Mouse (Mus musculus): Measurements from ENCODE around the gene Hectd1. TPM values are rescaled to one million over a fixed set of nuclear protein-coding genes. Genes with fewer than 3 reads are reported as not detected.

Gene Hectd1
- polyA plus RNA-seq, 1 experiment from 2014 or later = 42.4 TPM

DNA sequence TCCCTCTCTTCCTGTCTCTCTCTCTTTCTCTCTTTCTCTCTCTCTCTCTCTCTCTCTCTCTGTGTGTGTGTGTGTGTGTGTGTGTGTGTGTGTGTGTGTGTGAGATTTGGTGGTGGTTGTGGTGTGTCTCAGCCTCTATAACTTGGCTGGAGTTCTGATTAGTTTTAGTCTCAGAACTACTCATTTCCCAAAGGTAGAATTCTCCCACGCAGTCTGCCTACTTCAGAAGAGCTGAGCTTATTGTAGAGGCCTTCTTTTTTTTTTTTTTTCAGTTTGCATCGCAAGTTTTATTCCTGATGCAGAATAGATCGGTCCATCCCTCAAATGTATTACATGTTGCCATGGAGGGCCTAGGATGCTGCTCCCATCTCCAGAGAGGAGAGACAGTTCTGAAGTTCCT, 119.6 kb downstream of the Hectd1 start:
- ATAC-seq (replicated peaks; ENCODE audit: insufficient number of reproducible peaks, low FRiP score, low TSS enrichment) = no peak
- Histone ChIP-seq H3K27me3 (ENCODE audit: control insufficient read depth, insufficient read depth, low read length) (no peaks in the 10 kb centered on the region), H3K4me2 (no peak overlapping the region), H3K27ac (ENCODE audit: low read depth, low read length) (no peak overlapping the region), H3K9me3 (replicated peaks; ENCODE audit: control insufficient read depth, low read length) (no peaks in the 10 kb centered on the region), H3K9ac (ENCODE audit: low read depth, low read length) (no peak overlapping the region), H3K4me3 (ENCODE audit: low read depth, low read length) (no peak overlapping the region), H3K4me1 (ENCODE audit: control insufficient read depth, insufficient read depth, low read length) (peaks cover 9% of the 10 kb centered on the region; the same call in 1 of the 2 replicates), H3K36me3 (ENCODE audit: control insufficient read depth, insufficient read depth, low read length) (no peaks in the 10 kb centered on the region)
- 70% methylated on average over 3 of the region's 3 CpGs for WGBS (ENCODE audit: insufficient replicate concordance)

DNA sequence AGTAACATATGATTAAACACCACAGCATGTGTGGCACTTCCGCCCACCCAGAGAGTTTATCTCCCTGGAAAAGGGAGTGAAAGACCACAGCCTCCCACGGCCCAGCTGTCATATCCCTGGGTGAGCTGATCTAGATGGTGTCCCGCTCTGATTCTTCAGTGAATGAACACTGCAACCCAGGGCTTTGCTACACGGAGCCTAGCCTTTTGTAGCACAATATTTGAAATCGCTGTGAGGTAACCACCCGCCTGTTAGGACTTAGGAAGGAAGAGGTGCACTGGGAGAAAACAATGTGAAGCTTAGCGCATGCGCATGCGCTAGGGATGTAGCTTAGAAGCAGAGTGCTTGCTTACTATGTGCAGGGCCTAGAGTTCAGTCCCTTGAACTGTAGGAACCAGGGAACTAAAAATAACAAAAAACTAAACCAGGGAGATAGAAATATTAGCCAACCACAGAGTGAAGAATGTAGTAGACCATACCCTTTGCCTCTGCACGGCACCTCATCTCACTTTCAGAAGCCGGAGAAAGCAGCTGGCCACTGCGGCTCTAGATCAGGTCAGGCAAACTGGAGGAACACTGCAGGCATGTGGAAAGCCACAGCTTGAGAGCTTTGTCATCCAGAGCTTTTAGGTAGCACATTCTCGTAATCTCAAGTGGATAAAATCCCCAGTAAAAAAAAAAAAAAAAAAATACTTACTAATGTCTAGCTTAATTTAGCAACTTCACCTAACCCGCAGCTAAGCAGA, 120.2 kb downstream of the Hectd1 start:
- Histone ChIP-seq H3K36me3 (ENCODE audit: control insufficient read depth, insufficient read depth, low read length) (no peaks in the 10 kb centered on the region), H3K27me3 (ENCODE audit: control insufficient read depth, insufficient read depth, low read length) (no peaks in the 10 kb centered on the region), H3K9me3 (replicated peaks; ENCODE audit: control insufficient read depth, low read length) (no peaks in the 10 kb centered on the region), H3K4me2 (peak overlapping the region; percentile 8; the same call in 1 of the 2 replicates), H3K27ac (ENCODE audit: low read depth, low read length) (peak overlapping the region; percentile 35; the same call in 1 of the 2 replicates), H3K9ac (ENCODE audit: low read depth, low read length) (no peak overlapping the region), H3K4me3 (ENCODE audit: low read depth, low read length) (no peak overlapping the region), H3K4me1 (ENCODE audit: control insufficient read depth, insufficient read depth, low read length) (peaks cover 9% of the 10 kb centered on the region; the same call in 1 of the 2 replicates)
- 58% methylated on average over 14 of the region's 14 CpGs for whole genome bisulfite sequencing (ENCODE audit: insufficient replicate concordance)
- no peak for ATAC-seq (replicated peaks; ENCODE audit: insufficient number of reproducible peaks, low FRiP score, low TSS enrichment)

DNA sequence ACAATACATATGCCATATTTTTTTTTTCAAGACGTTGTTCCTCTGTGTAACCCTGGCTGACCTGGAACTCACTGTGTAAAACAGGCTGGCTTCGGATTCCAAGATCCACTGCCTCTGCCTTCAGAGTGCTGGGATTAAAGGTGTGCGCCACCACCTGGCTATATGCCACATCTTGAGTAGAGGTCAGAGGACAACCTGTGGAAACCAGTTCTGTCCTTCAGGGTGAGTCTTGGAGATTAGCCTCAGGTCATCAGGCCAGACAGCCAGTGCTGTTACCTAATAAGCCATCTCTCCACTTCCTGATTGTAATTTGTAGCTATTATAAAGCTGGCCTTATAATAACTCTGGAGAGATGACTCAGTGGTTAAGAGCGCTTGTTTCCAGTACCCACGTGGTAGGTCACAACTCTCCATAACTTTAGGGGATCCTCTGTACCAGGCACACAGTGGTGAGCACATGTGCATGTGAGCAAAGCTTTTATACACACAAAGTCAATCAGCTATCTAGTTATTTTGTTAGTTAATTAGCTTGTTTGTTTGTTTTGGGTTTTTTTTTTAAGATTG, 122.6 kb downstream of the Hectd1 start:
- 78% methylated on average over 5 of the region's 5 CpGs for WGBS (ENCODE audit: insufficient replicate concordance)
- Histone ChIP-seq H3K27me3 (ENCODE audit: control insufficient read depth, insufficient read depth, low read length) (no peaks in the 10 kb centered on the region), H3K4me2 (no peak overlapping the region), H3K27ac (ENCODE audit: low read depth, low read length) (no peak overlapping the region), H3K4me1 (ENCODE audit: control insufficient read depth, insufficient read depth, low read length) (peaks cover 9% of the 10 kb centered on the region; the same call in 1 of the 2 replicates), H3K9ac (ENCODE audit: low read depth, low read length) (no peak overlapping the region), H3K36me3 (ENCODE audit: control insufficient read depth, insufficient read depth, low read length) (no peaks in the 10 kb centered on the region), H3K4me3 (ENCODE audit: low read depth, low read length) (no peak overlapping the region), H3K9me3 (replicated peaks; ENCODE audit: control insufficient read depth, low read length) (no peaks in the 10 kb centered on the region)
- ATAC-seq (replicated peaks; ENCODE audit: insufficient number of reproducible peaks, low FRiP score, low TSS enrichment) = no peak

DNA sequence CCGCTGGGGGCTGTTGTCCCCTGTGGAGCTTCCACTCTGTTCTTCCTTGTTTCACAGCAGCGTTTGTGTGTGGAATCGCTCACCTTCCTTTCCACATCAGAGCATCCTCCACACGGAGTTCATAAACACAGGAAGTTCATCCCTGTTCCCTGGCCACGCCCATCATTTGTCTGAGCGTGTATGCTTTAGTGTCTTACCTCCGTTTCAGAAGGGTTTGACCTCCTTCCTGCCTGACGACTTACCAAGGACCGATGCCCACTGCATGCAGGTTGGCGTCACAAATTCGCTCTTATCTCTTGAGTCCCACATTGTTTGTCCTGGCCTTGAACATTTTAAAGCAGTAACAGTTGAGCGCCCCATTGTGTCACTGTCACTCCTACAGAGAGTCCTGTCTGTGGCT, 123.6 kb downstream of the Hectd1 start:
- 66% methylated on average over 12 of the region's 12 CpGs for WGBS (ENCODE audit: insufficient replicate concordance)
- H3K4me3 ChIP-seq (ENCODE audit: low read depth, low read length) = no peak overlapping the region
- no peaks in the 10 kb centered on the region for H3K36me3 ChIP-seq (ENCODE audit: control insufficient read depth, insufficient read depth, low read length)
- H3K27ac ChIP-seq (ENCODE audit: low read depth, low read length) = no peak overlapping the region
- H3K9ac ChIP-seq (ENCODE audit: low read depth, low read length) = no peak overlapping the region
- ATAC-seq (replicated peaks; ENCODE audit: insufficient number of reproducible peaks, low FRiP score, low TSS enrichment) = no peak
- H3K4me1 ChIP-seq (ENCODE audit: control insufficient read depth, insufficient read depth, low read length) = peaks cover 9% of the 10 kb centered on the region; the same call in 1 of the 2 replicates
- H3K4me2 ChIP-seq = no peak overlapping the region
- H3K9me3 ChIP-seq (replicated peaks; ENCODE audit: control insufficient read depth, low read length) = no peaks in the 10 kb centered on the region
- no peaks in the 10 kb centered on the region for H3K27me3 ChIP-seq (ENCODE audit: control insufficient read depth, insufficient read depth, low read length)

DNA sequence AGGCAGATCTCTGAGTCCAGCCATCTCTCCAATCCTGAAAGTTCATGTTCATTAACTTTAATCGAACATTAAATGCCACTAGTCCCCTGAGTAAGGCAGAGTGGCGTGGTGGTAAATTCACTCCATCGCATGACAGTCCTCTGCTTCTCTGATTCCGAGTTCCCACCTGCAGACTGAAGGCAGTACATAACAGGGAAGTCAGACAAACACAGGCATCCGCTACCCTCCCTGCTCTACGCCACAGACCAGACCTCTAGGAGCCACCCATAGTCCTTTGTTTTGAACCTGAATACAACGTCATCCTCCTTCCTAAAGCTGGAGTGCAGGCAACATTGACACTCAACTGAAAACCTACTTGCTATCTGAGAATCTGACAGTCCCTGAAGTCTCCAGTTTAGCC, 124.8 kb downstream of the Hectd1 start:
- no peak overlapping the region for H3K4me3 ChIP-seq (ENCODE audit: low read depth, low read length)
- H3K9ac ChIP-seq (ENCODE audit: low read depth, low read length) = no peak overlapping the region
- H3K27me3 ChIP-seq (ENCODE audit: control insufficient read depth, insufficient read depth, low read length) = no peaks in the 10 kb centered on the region
- WGBS (ENCODE audit: insufficient replicate concordance) = 68% methylated on average over 7 of the region's 7 CpGs
- H3K36me3 ChIP-seq (ENCODE audit: control insufficient read depth, insufficient read depth, low read length) = no peaks in the 10 kb centered on the region
- ATAC-seq (replicated peaks; ENCODE audit: insufficient number of reproducible peaks, low FRiP score, low TSS enrichment) = no peak
- H3K4me2 ChIP-seq = no peak overlapping the region
- peaks cover 16% of the 10 kb centered on the region for H3K4me1 ChIP-seq (ENCODE audit: control insufficient read depth, insufficient read depth, low read length)
- no peaks in the 10 kb centered on the region for H3K9me3 ChIP-seq (replicated peaks; ENCODE audit: control insufficient read depth, low read length)
- no peak overlapping the region for H3K27ac ChIP-seq (ENCODE audit: low read depth, low read length)

DNA sequence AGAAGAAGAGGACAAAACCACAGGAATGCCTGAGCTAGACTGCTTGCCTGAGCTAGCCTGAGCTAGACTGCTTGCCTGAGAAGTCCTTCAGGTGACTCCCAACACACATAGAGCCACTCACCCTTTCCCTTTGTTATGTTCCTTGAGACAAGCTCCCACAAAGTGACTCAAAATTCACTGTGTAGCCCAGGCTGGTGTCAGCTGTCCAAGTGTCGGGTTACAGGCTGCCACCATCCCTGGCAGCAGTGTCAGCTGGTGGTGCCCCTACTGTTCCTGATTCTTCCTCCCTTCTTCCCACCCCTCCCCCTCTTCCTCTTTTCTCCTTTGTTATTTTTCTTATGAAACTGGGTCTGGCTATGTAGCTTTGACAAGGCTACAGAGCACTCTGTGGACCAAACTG, 125.5 kb downstream of the Hectd1 start:
- Histone ChIP-seq H3K4me3 (ENCODE audit: low read depth, low read length) (no peak overlapping the region), H3K27me3 (ENCODE audit: control insufficient read depth, insufficient read depth, low read length) (no peaks in the 10 kb centered on the region), H3K27ac (ENCODE audit: low read depth, low read length) (no peak overlapping the region), H3K4me1 (ENCODE audit: control insufficient read depth, insufficient read depth, low read length) (peaks cover 13% of the 10 kb centered on the region), H3K4me2 (no peak overlapping the region), H3K36me3 (ENCODE audit: control insufficient read depth, insufficient read depth, low read length) (no peaks in the 10 kb centered on the region), H3K9me3 (replicated peaks; ENCODE audit: control insufficient read depth, low read length) (no peaks in the 10 kb centered on the region), H3K9ac (ENCODE audit: low read depth, low read length) (no peak overlapping the region; the same call in 1 of the 2 replicates)
- 25% methylated on average over 1 of the region's 1 CpGs for WGBS (ENCODE audit: insufficient replicate concordance)
- no peak for ATAC-seq (replicated peaks; ENCODE audit: insufficient number of reproducible peaks, low FRiP score, low TSS enrichment)

DNA sequence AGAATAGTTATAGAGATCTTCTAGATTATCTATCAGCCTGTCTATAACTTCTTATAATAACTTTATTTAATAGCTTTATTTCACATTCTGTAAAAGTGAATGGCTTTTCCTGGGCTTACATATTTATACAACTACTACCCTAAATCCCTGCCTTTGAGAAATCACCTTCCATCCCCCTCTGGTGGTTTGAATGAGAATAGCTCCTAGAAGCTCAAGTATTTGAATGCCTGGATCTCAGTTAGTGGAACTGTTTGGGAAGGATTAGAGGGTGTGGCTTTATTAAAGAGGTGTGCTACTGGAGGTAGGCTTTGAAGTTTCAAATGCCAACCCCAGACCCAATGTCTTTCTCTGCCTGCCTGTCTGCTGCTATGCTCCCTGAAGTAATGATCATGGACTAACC, 127.6 kb downstream of the Hectd1 start:
- no peak overlapping the region for H3K27ac ChIP-seq (ENCODE audit: low read depth, low read length)
- H3K9ac ChIP-seq (ENCODE audit: low read depth, low read length) = no peak overlapping the region
- no peaks in the 10 kb centered on the region for H3K36me3 ChIP-seq (ENCODE audit: control insufficient read depth, insufficient read depth, low read length)
- no peaks in the 10 kb centered on the region for H3K27me3 ChIP-seq (ENCODE audit: control insufficient read depth, insufficient read depth, low read length)
- no peak for ATAC-seq (replicated peaks; ENCODE audit: insufficient number of reproducible peaks, low FRiP score, low TSS enrichment)
- no peak overlapping the region for H3K4me3 ChIP-seq (ENCODE audit: low read depth, low read length)
- no peaks in the 10 kb centered on the region for H3K9me3 ChIP-seq (replicated peaks; ENCODE audit: control insufficient read depth, low read length)
- H3K4me2 ChIP-seq = no peak overlapping the region
- peaks cover 12% of the 10 kb centered on the region for H3K4me1 ChIP-seq (ENCODE audit: control insufficient read depth, insufficient read depth, low read length)

DNA sequence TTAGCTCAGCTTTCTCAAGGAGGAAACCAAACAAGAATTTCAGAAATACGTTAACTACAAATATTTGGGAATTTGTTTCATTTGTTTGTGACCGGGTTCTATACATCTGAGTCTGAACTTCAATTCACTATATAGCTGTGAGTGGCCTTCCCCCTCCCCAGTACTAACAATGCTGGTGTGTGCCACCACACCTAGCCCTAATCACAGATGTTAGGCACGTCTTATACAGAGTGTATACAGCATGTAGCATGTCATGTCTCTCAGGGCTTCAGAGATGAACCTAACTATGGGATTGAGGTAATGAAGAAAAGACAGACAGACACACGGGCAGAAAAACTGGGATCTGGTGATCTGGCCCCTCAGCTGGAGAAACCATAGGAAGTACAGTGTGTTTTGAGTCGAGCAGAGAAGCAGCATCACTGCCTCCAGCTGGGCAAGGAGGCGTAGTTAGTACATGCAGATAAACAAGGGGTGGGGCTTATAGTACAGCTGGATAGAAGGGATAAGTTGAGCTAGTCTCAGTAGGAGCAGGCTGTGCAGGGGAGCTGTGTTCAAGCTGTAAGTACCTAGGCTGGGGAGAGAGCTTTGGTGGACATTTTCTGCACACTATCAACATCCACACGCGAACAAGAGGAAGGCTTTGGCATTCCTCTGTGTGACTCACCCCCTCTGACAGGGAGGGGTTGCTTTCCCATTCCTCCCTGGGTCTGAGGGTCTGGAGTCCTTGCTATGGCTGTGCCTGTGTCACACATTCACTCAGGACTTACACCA, 129.5 kb downstream of the Hectd1 start:
- Histone ChIP-seq H3K9me3 (replicated peaks; ENCODE audit: control insufficient read depth, low read length) (no peaks in the 10 kb centered on the region), H3K27me3 (ENCODE audit: control insufficient read depth, insufficient read depth, low read length) (no peaks in the 10 kb centered on the region), H3K4me1 (ENCODE audit: control insufficient read depth, insufficient read depth, low read length) (peaks cover 12% of the 10 kb centered on the region), H3K36me3 (ENCODE audit: control insufficient read depth, insufficient read depth, low read length) (no peaks in the 10 kb centered on the region), H3K9ac (ENCODE audit: low read depth, low read length) (0 out of 2 replicates have a peak overlapping the region, but pooled peaks have one; percentile 22), H3K27ac (ENCODE audit: low read depth, low read length) (peak overlapping the region; percentile 70), H3K4me3 (ENCODE audit: low read depth, low read length) (no peak overlapping the region; the same call in 1 of the 2 replicates), H3K4me2 (peak overlapping the region; percentile 46)
- 33% methylated on average over 8 of the region's 8 CpGs for WGBS (ENCODE audit: insufficient replicate concordance)
- ATAC-seq (replicated peaks; ENCODE audit: insufficient number of reproducible peaks, low FRiP score, low TSS enrichment) = peak; percentile 88

Data from heart, embryonic 11.5 days (tissue).